Mouse (Mus musculus): Measurements from ENCODE around the gene Ralgps1. TPM values are rescaled to one million over a fixed set of nuclear protein-coding genes. Genes with fewer than 3 reads are reported as not detected.

Gene Ralgps1
- total RNA-seq (2014; rRNA removed), result 69.9 and 75.5 TPM in 2 replicates
- 18.8 and 20.7 TPM in 2 replicates for polyA plus RNA-seq (2015; fragmentation: Nextera tagmentation; extraction: Ambion mirVana)

- TF ChIP-seq CTCF (IDR thresholded peaks at IDR 0.05; ENCODE audit: low read depth), result no peak
- peak; percentile 98 for DNase-seq (ENCODE audit: low spot score)
- Histone ChIP-seq H3K9ac (replicated peaks; ENCODE audit: low read length) (peak within 1 kb of the TSS; percentile 69), H3K4me2 (ENCODE audit: low read depth, low read length) (peak within 1 kb of the TSS; percentile 72), H3K27ac (peak within 1 kb of the TSS; percentile 98), H3K4me3 (ENCODE audit: low read length) (peak within 1 kb of the TSS; percentile 64), H3K4me1 (ENCODE audit: insufficient read depth, low read length) (peaks cover 3% of the 10 kb centered on the region; the same call in 1 of the 2 replicates), H3K27me3 (ENCODE audit: insufficient read depth, low read length) (no peaks in the 10 kb centered on the region), H3K9me3 (ENCODE audit: low read length) (no peaks in the 10 kb centered on the region), H3K36me3 (ENCODE audit: insufficient read depth, low read length) (no peaks in the 10 kb centered on the region)
- peak; percentile 99 for ATAC-seq
- WGBS, result 0% methylated on average over 51 of the region's 74 CpGs
Observed at GRCm38 (mm10) chr2:33370777-33371647, at the start of gene Ralgps1. Gene Ralgps1 (minus strand): TSS chr2:33371486.

GRCm38 (mm10) chr2:33417454-33417853, 46.2 kb upstream of the Ralgps1 start:
- Histone ChIP-seq H3K27ac (no peak overlapping the region), H3K4me3 (ENCODE audit: low read length) (no peak overlapping the region), H3K4me1 (ENCODE audit: insufficient read depth, low read length) (no peaks in the 10 kb centered on the region), H3K36me3 (ENCODE audit: insufficient read depth, low read length) (no peaks in the 10 kb centered on the region), H3K4me2 (ENCODE audit: low read depth, low read length) (no peak overlapping the region), H3K9me3 (ENCODE audit: low read length) (no peaks in the 10 kb centered on the region), H3K9ac (replicated peaks; ENCODE audit: low read length) (no peak overlapping the region), H3K27me3 (ENCODE audit: insufficient read depth, low read length) (no peaks in the 10 kb centered on the region)
- no peak for TF ChIP-seq CTCF (IDR thresholded peaks at IDR 0.05; ENCODE audit: low read depth)
- ATAC-seq, result no peak
- DNase-seq (ENCODE audit: low spot score), result no peak
- 86% methylated on average over 4 of the region's 4 CpGs for WGBS

GRCm38 (mm10) chr2:33414019-33414418, 42.7 kb upstream of the Ralgps1 start:
- no peak for ATAC-seq
- H3K9me3 ChIP-seq (ENCODE audit: low read length), result no peaks in the 10 kb centered on the region

GRCm38 (mm10) chr2:33412111-33412510, 40.8 kb upstream of the Ralgps1 start:
- TF ChIP-seq CTCF (IDR thresholded peaks at IDR 0.05; ENCODE audit: low read depth), result no peak
- Histone ChIP-seq H3K27ac (no peak overlapping the region), H3K4me2 (ENCODE audit: low read depth, low read length) (no peak overlapping the region), H3K36me3 (ENCODE audit: insufficient read depth, low read length) (peaks cover 19% of the 10 kb centered on the region; the same call in 1 of the 2 replicates), H3K9ac (replicated peaks; ENCODE audit: low read length) (no peak overlapping the region), H3K4me3 (ENCODE audit: low read length) (no peak overlapping the region), H3K4me1 (ENCODE audit: insufficient read depth, low read length) (no peaks in the 10 kb centered on the region), H3K9me3 (ENCODE audit: low read length) (no peaks in the 10 kb centered on the region), H3K27me3 (ENCODE audit: insufficient read depth, low read length) (no peaks in the 10 kb centered on the region)
- DNase-seq (ENCODE audit: low spot score), result no peak
- no peak for ATAC-seq
- WGBS, result 77% methylated on average over 14 of the region's 14 CpGs

More at GRCm38 (mm10) chr2:33414019-33414418, 42.7 kb upstream of the Ralgps1 start:
- H3K36me3 ChIP-seq (ENCODE audit: insufficient read depth, low read length), result peaks cover 19% of the 10 kb centered on the region; the same call in 1 of the 2 replicates
- no peaks in the 10 kb centered on the region for H3K27me3 ChIP-seq (ENCODE audit: insufficient read depth, low read length)
- DNase-seq (ENCODE audit: low spot score), result no peak
- H3K4me2 ChIP-seq (ENCODE audit: low read depth, low read length), result no peak overlapping the region
- no peak overlapping the region for H3K27ac ChIP-seq
- H3K4me3 ChIP-seq (ENCODE audit: low read length), result no peak overlapping the region
- no peaks in the 10 kb centered on the region for H3K4me1 ChIP-seq (ENCODE audit: insufficient read depth, low read length)
- 93% methylated on average over 13 of the region's 13 CpGs for WGBS
- no peak for TF ChIP-seq CTCF (IDR thresholded peaks at IDR 0.05; ENCODE audit: low read depth)
- H3K9ac ChIP-seq (replicated peaks; ENCODE audit: low read length), result no peak overlapping the region

- no peak for TF ChIP-seq CTCF (IDR thresholded peaks at IDR 0.05; ENCODE audit: low read depth)
- H3K9ac ChIP-seq (replicated peaks; ENCODE audit: low read length), result no peak overlapping the region
- no peaks in the 10 kb centered on the region for H3K27me3 ChIP-seq (ENCODE audit: insufficient read depth, low read length)
- WGBS, result 78% methylated on average over 4 of the region's 4 CpGs
- DNase-seq (ENCODE audit: low spot score), result no peak
- no peak overlapping the region for H3K4me2 ChIP-seq (ENCODE audit: low read depth, low read length)
- H3K27ac ChIP-seq, result no peak overlapping the region
- H3K9me3 ChIP-seq (ENCODE audit: low read length), result no peaks in the 10 kb centered on the region
- H3K4me1 ChIP-seq (ENCODE audit: insufficient read depth, low read length), result 0 out of 2 replicates have a peak, but pooled peaks cover 3% of the 10 kb centered on the region
- H3K4me3 ChIP-seq (ENCODE audit: low read length), result no peak overlapping the region
- no peak for ATAC-seq
- H3K36me3 ChIP-seq (ENCODE audit: insufficient read depth, low read length), result no peaks in the 10 kb centered on the region
Observed at GRCm38 (mm10) chr2:33403511-33404003, 32.3 kb upstream of the Ralgps1 start.

- Histone ChIP-seq H3K27ac (no peak overlapping the region), H3K4me2 (ENCODE audit: low read depth, low read length) (no peak overlapping the region), H3K9me3 (ENCODE audit: low read length) (no peaks in the 10 kb centered on the region), H3K36me3 (ENCODE audit: insufficient read depth, low read length) (no peaks in the 10 kb centered on the region), H3K4me3 (ENCODE audit: low read length) (no peak overlapping the region), H3K4me1 (ENCODE audit: insufficient read depth, low read length) (0 out of 2 replicates have a peak, but pooled peaks cover 3% of the 10 kb centered on the region), H3K9ac (replicated peaks; ENCODE audit: low read length) (no peak overlapping the region), H3K27me3 (ENCODE audit: insufficient read depth, low read length) (no peaks in the 10 kb centered on the region)
- ATAC-seq (peak; percentile 11; the same call in 1 of the 2 replicates), DNase-seq (ENCODE audit: low spot score) (no peak)
- 68% methylated on average over 5 of the region's 5 CpGs for WGBS
- TF ChIP-seq CTCF (IDR thresholded peaks at IDR 0.05; ENCODE audit: low read depth), result no peak
Observed at GRCm38 (mm10) chr2:33402638-33403037, 31.4 kb upstream of the Ralgps1 start.
